Mouse (Mus musculus): Measurements from ENCODE around the gene Gm10961. TPM values are rescaled to one million over a fixed set of nuclear protein-coding genes. Genes with fewer than 3 reads are reported as not detected.

Gene Gm10961
- total RNA-seq, 1 experiment: not detected

GRCm38 (mm10) chr3:107625536-107625935 lies 5.6 kb upstream of the Gm10961 start:
- Histone ChIP-seq H3K4me3 (ENCODE audit: insufficient read depth in 1 of 2, low read depth in 1 of 2, low read length in 2 of 2, poor library complexity in 1 of 2, severe bottlenecking in 1 of 2) (no peak overlapping the region), H3K9ac (ENCODE audit: insufficient read depth, low read depth, low read length, poor library complexity, severe bottlenecking) (no peak overlapping the region), H3K4me1 (ENCODE audit: control insufficient read depth in 2 of 2, insufficient read depth in 2 of 2, low read length in 2 of 2, poor library complexity in 1 of 2) (no peaks in the 10 kb centered on the region), H3K36me3 (ENCODE audit: control insufficient read depth, insufficient read depth, low read length, poor library complexity, severe bottlenecking) (peaks cover 38% of the 10 kb centered on the region), H3K9me3 (ENCODE audit: control insufficient read depth, insufficient read depth, low read depth, low read length) (no peaks in the 10 kb centered on the region), H3K27ac (ENCODE audit: insufficient read depth, low read depth, low read length, poor library complexity, severe bottlenecking) (no peak overlapping the region)
- in situ Hi-C loops (cut with MboI; ENCODE audit: low sequenced_read_pairs in 2 of 2, unreplicated experiment in 2 of 2): no loop called here
- no peak for DNase-seq (ENCODE audit: low read depth, low spot score)
- TF ChIP-seq CHD2 (IDR thresholded peaks at IDR 0.05; ENCODE audit: low read depth, low read length) (no peak), ZNF384 (IDR thresholded peaks at IDR 0.05; ENCODE audit: low read depth, low read length) (no peak), HCFC1 (IDR thresholded peaks at IDR 0.05; ENCODE audit: borderline replicate concordance, insufficient read depth, low read length) (no peak), ZC3H11A (IDR thresholded peaks at IDR 0.05; ENCODE audit: borderline replicate concordance, low read depth, low read length) (no peak), MAFK (IDR thresholded peaks at IDR 0.05; ENCODE audit: insufficient read depth, low read depth, low read length) (no peak)

GRCm38 (mm10) chr3:107626751-107627150 lies 4.4 kb upstream of the Gm10961 start:
- in situ Hi-C loops (cut with MboI; ENCODE audit: low sequenced_read_pairs in 2 of 2, unreplicated experiment in 2 of 2): no loop called here
- Histone ChIP-seq H3K9ac (ENCODE audit: insufficient read depth, low read depth, low read length, poor library complexity, severe bottlenecking) (no peak overlapping the region), H3K36me3 (ENCODE audit: control insufficient read depth, insufficient read depth, low read length, poor library complexity, severe bottlenecking) (peaks cover 29% of the 10 kb centered on the region), H3K27ac (ENCODE audit: insufficient read depth, low read depth, low read length, poor library complexity, severe bottlenecking) (no peak overlapping the region), H3K4me3 (ENCODE audit: insufficient read depth in 1 of 2, low read depth in 1 of 2, low read length in 2 of 2, poor library complexity in 1 of 2, severe bottlenecking in 1 of 2) (no peak overlapping the region), H3K9me3 (ENCODE audit: control insufficient read depth, insufficient read depth, low read depth, low read length) (no peaks in the 10 kb centered on the region), H3K4me1 (ENCODE audit: control insufficient read depth in 2 of 2, insufficient read depth in 2 of 2, low read length in 2 of 2, poor library complexity in 1 of 2) (no peaks in the 10 kb centered on the region)
- DNase-seq (ENCODE audit: low read depth, low spot score): no peak
- TF ChIP-seq ZC3H11A (IDR thresholded peaks at IDR 0.05; ENCODE audit: borderline replicate concordance, low read depth, low read length) (no peak), MAFK (IDR thresholded peaks at IDR 0.05; ENCODE audit: insufficient read depth, low read depth, low read length) (no peak), ZNF384 (IDR thresholded peaks at IDR 0.05; ENCODE audit: low read depth, low read length) (no peak), HCFC1 (IDR thresholded peaks at IDR 0.05; ENCODE audit: borderline replicate concordance, insufficient read depth, low read length) (no peak), CHD2 (IDR thresholded peaks at IDR 0.05; ENCODE audit: low read depth, low read length) (no peak)

- in situ Hi-C loops (cut with MboI; ENCODE audit: low sequenced_read_pairs in 2 of 2, unreplicated experiment in 2 of 2): no loop called here
- DNase-seq (ENCODE audit: low read depth, low spot score): no peak
- peaks cover 28% of the 10 kb centered on the region for H3K36me3 ChIP-seq (ENCODE audit: control insufficient read depth, insufficient read depth, low read length, poor library complexity, severe bottlenecking)
Measured at GRCm38 (mm10) chr3:107627641-107628040, 3.5 kb upstream of the Gm10961 start.

GRCm38 (mm10) chr3:107628551-107628950 lies 2.6 kb upstream of the Gm10961 start:
- peaks cover 28% of the 10 kb centered on the region for H3K36me3 ChIP-seq (ENCODE audit: control insufficient read depth, insufficient read depth, low read length, poor library complexity, severe bottlenecking)
- no peak overlapping the region for H3K27ac ChIP-seq (ENCODE audit: insufficient read depth, low read depth, low read length, poor library complexity, severe bottlenecking)
- H3K9ac ChIP-seq (ENCODE audit: insufficient read depth, low read depth, low read length, poor library complexity, severe bottlenecking): no peak overlapping the region
- DNase-seq (ENCODE audit: low read depth, low spot score): no peak
- in situ Hi-C loops (cut with MboI; ENCODE audit: low sequenced_read_pairs in 2 of 2, unreplicated experiment in 2 of 2): no loop called here
- TF ChIP-seq HCFC1 (IDR thresholded peaks at IDR 0.05; ENCODE audit: borderline replicate concordance, insufficient read depth, low read length): no peak
- no peak for TF ChIP-seq CHD2 (IDR thresholded peaks at IDR 0.05; ENCODE audit: low read depth, low read length)
- no peak for TF ChIP-seq ZNF384 (IDR thresholded peaks at IDR 0.05; ENCODE audit: low read depth, low read length)
- TF ChIP-seq MAFK (IDR thresholded peaks at IDR 0.05; ENCODE audit: insufficient read depth, low read depth, low read length): no peak
- TF ChIP-seq ZC3H11A (IDR thresholded peaks at IDR 0.05; ENCODE audit: borderline replicate concordance, low read depth, low read length): no peak
- no peaks in the 10 kb centered on the region for H3K9me3 ChIP-seq (ENCODE audit: control insufficient read depth, insufficient read depth, low read depth, low read length)
- no peak overlapping the region for H3K4me3 ChIP-seq (ENCODE audit: insufficient read depth in 1 of 2, low read depth in 1 of 2, low read length in 2 of 2, poor library complexity in 1 of 2, severe bottlenecking in 1 of 2)
- H3K4me1 ChIP-seq (ENCODE audit: control insufficient read depth in 2 of 2, insufficient read depth in 2 of 2, low read length in 2 of 2, poor library complexity in 1 of 2): no peaks in the 10 kb centered on the region

More at GRCm38 (mm10) chr3:107627641-107628040, 3.5 kb upstream of the Gm10961 start:
- Histone ChIP-seq H3K4me3 (ENCODE audit: insufficient read depth in 1 of 2, low read depth in 1 of 2, low read length in 2 of 2, poor library complexity in 1 of 2, severe bottlenecking in 1 of 2) (no peak overlapping the region), H3K9me3 (ENCODE audit: control insufficient read depth, insufficient read depth, low read depth, low read length) (no peaks in the 10 kb centered on the region), H3K27ac (ENCODE audit: insufficient read depth, low read depth, low read length, poor library complexity, severe bottlenecking) (no peak overlapping the region), H3K9ac (ENCODE audit: insufficient read depth, low read depth, low read length, poor library complexity, severe bottlenecking) (no peak overlapping the region), H3K4me1 (ENCODE audit: control insufficient read depth in 2 of 2, insufficient read depth in 2 of 2, low read length in 2 of 2, poor library complexity in 1 of 2) (no peaks in the 10 kb centered on the region)
- no peak for TF ChIP-seq ZNF384 (IDR thresholded peaks at IDR 0.05; ENCODE audit: low read depth, low read length)
- no peak for TF ChIP-seq ZC3H11A (IDR thresholded peaks at IDR 0.05; ENCODE audit: borderline replicate concordance, low read depth, low read length)
- no peak for TF ChIP-seq HCFC1 (IDR thresholded peaks at IDR 0.05; ENCODE audit: borderline replicate concordance, insufficient read depth, low read length)
- TF ChIP-seq MAFK (IDR thresholded peaks at IDR 0.05; ENCODE audit: insufficient read depth, low read depth, low read length): no peak
- no peak for TF ChIP-seq CHD2 (IDR thresholded peaks at IDR 0.05; ENCODE audit: low read depth, low read length)

- DNase-seq (ENCODE audit: low read depth, low spot score): no peak
- Histone ChIP-seq H3K4me3 (ENCODE audit: insufficient read depth in 1 of 2, low read depth in 1 of 2, low read length in 2 of 2, poor library complexity in 1 of 2, severe bottlenecking in 1 of 2) (no peak overlapping the region), H3K9me3 (ENCODE audit: control insufficient read depth, insufficient read depth, low read depth, low read length) (no peaks in the 10 kb centered on the region), H3K4me1 (ENCODE audit: control insufficient read depth in 2 of 2, insufficient read depth in 2 of 2, low read length in 2 of 2, poor library complexity in 1 of 2) (no peaks in the 10 kb centered on the region), H3K27ac (ENCODE audit: insufficient read depth, low read depth, low read length, poor library complexity, severe bottlenecking) (no peak overlapping the region), H3K36me3 (ENCODE audit: control insufficient read depth, insufficient read depth, low read length, poor library complexity, severe bottlenecking) (peaks cover 25% of the 10 kb centered on the region), H3K9ac (ENCODE audit: insufficient read depth, low read depth, low read length, poor library complexity, severe bottlenecking) (no peak overlapping the region)
- no peak for TF ChIP-seq ZNF384 (IDR thresholded peaks at IDR 0.05; ENCODE audit: low read depth, low read length)
- TF ChIP-seq HCFC1 (IDR thresholded peaks at IDR 0.05; ENCODE audit: borderline replicate concordance, insufficient read depth, low read length): no peak
- no peak for TF ChIP-seq MAFK (IDR thresholded peaks at IDR 0.05; ENCODE audit: insufficient read depth, low read depth, low read length)
- TF ChIP-seq CHD2 (IDR thresholded peaks at IDR 0.05; ENCODE audit: low read depth, low read length): no peak
- no peak for TF ChIP-seq ZC3H11A (IDR thresholded peaks at IDR 0.05; ENCODE audit: borderline replicate concordance, low read depth, low read length)
- in situ Hi-C loops (cut with MboI; ENCODE audit: low sequenced_read_pairs in 2 of 2, unreplicated experiment in 2 of 2): no loop called here
Measured at GRCm38 (mm10) chr3:107629411-107629810, 1.7 kb upstream of the Gm10961 start.

All from ES-E14 (cell line).